Mouse (Mus musculus): ENCODE data around the gene Pmfbp1. TPM values are rescaled to one million over a fixed set of nuclear protein-coding genes. Genes with fewer than 3 reads are reported as not detected.
A peak's percentile ranks its signal among the peaks of the same experiment; 100 is the strongest.

Pmfbp1 gene
- polyA plus RNA-seq, 1 experiment from 2014 or later, result not detected

- WGBS, result 87% methylated on average over 2 of the region's 2 CpGs
- Histone ChIP-seq H3K27ac (ENCODE audit: low read depth, low read length) (no peak overlapping the region), H3K4me1 (replicated peaks; ENCODE audit: control insufficient read depth, insufficient read depth, low read length) (peaks cover 6% of the 10 kb centered on the region; the same call in 1 of the 2 replicates), H3K4me3 (ENCODE audit: low read depth, low read length) (no peak overlapping the region), H3K4me2 (replicated peaks; ENCODE audit: low read depth) (no peak overlapping the region), H3K9me3 (ENCODE audit: control insufficient read depth) (no peaks in the 10 kb centered on the region), H3K9ac (ENCODE audit: low read depth, low read length) (no peak overlapping the region), H3K27me3 (replicated peaks; ENCODE audit: control insufficient read depth, insufficient read depth, low read length) (no peaks in the 10 kb centered on the region), H3K36me3 (ENCODE audit: control insufficient read depth, insufficient read depth) (peaks cover 41% of the 10 kb centered on the region)
- TF ChIP-seq CTCF (IDR thresholded peaks at IDR 0.05; ENCODE audit: low read depth), result no peak
- ATAC-seq, result no peak
Measured at GRCm38 (mm10) chr8:109563881-109564280, 70.1 kb downstream of the Pmfbp1 start.

GRCm38 (mm10) chr8:109564766-109565165 is 70.9 kb downstream of the Pmfbp1 start:
- 3% methylated on average over 10 of the region's 10 CpGs for WGBS
- ATAC-seq, result no peak
- Histone ChIP-seq H3K4me1 (replicated peaks; ENCODE audit: control insufficient read depth, insufficient read depth, low read length) (peaks cover 6% of the 10 kb centered on the region; the same call in 1 of the 2 replicates), H3K9ac (ENCODE audit: low read depth, low read length) (peak overlapping the region; percentile 95), H3K36me3 (ENCODE audit: control insufficient read depth, insufficient read depth) (peaks cover 39% of the 10 kb centered on the region), H3K27ac (ENCODE audit: low read depth, low read length) (peak overlapping the region; percentile 95), H3K4me3 (ENCODE audit: low read depth, low read length) (peak overlapping the region; percentile 78), H3K27me3 (replicated peaks; ENCODE audit: control insufficient read depth, insufficient read depth, low read length) (no peaks in the 10 kb centered on the region), H3K9me3 (ENCODE audit: control insufficient read depth) (no peaks in the 10 kb centered on the region), H3K4me2 (replicated peaks; ENCODE audit: low read depth) (peak overlapping the region; percentile 76)
- no peak for TF ChIP-seq CTCF (IDR thresholded peaks at IDR 0.05; ENCODE audit: low read depth)

GRCm38 (mm10) chr8:109565498-109566333 is 71.9 kb downstream of the Pmfbp1 start, which contains the start of the genes Dhx38 and Txnl4b:
Dhx38 (minus strand) TSS chr8:109565861.
Txnl4b (plus strand) TSS chr8:109565892.
- peaks cover 29% of the 10 kb centered on the region for H3K36me3 ChIP-seq (ENCODE audit: control insufficient read depth, insufficient read depth)
- H3K4me1 ChIP-seq (replicated peaks; ENCODE audit: control insufficient read depth, insufficient read depth, low read length), result peaks cover 6% of the 10 kb centered on the region; the same call in 1 of the 2 replicates
- peak within 1 kb of the TSS; percentile 76 for H3K4me2 ChIP-seq (replicated peaks; ENCODE audit: low read depth)
- peak; percentile 100 for ATAC-seq
- under 1% methylated on average over 52 of the region's 52 CpGs for WGBS
- no peaks in the 10 kb centered on the region for H3K27me3 ChIP-seq (replicated peaks; ENCODE audit: control insufficient read depth, insufficient read depth, low read length)
- no peak for TF ChIP-seq CTCF (IDR thresholded peaks at IDR 0.05; ENCODE audit: low read depth)
- H3K9ac ChIP-seq (ENCODE audit: low read depth, low read length), result peak within 1 kb of the TSS; percentile 95
- no peaks in the 10 kb centered on the region for H3K9me3 ChIP-seq (ENCODE audit: control insufficient read depth)
- peak within 1 kb of the TSS; percentile 95 for H3K27ac ChIP-seq (ENCODE audit: low read depth, low read length)
- H3K4me3 ChIP-seq (ENCODE audit: low read depth, low read length), result peak within 1 kb of the TSS; percentile 78

- Histone ChIP-seq H3K4me1 (replicated peaks; ENCODE audit: control insufficient read depth, insufficient read depth, low read length) (peaks cover 6% of the 10 kb centered on the region; the same call in 1 of the 2 replicates), H3K27ac (ENCODE audit: low read depth, low read length) (no peak overlapping the region), H3K4me2 (replicated peaks; ENCODE audit: low read depth) (no peak overlapping the region), H3K9me3 (ENCODE audit: control insufficient read depth) (no peaks in the 10 kb centered on the region), H3K9ac (ENCODE audit: low read depth, low read length) (no peak overlapping the region), H3K27me3 (replicated peaks; ENCODE audit: control insufficient read depth, insufficient read depth, low read length) (no peaks in the 10 kb centered on the region), H3K36me3 (ENCODE audit: control insufficient read depth, insufficient read depth) (peaks cover 16% of the 10 kb centered on the region; the same call in 1 of the 2 replicates), H3K4me3 (ENCODE audit: low read depth, low read length) (no peak overlapping the region)
- TF ChIP-seq CTCF (IDR thresholded peaks at IDR 0.05; ENCODE audit: low read depth), result no peak
- no peak for ATAC-seq
- WGBS, result 87% methylated on average over 12 of the region's 12 CpGs
Measured at GRCm38 (mm10) chr8:109571139-109571538, 77.3 kb downstream of the Pmfbp1 start.

GRCm38 (mm10) chr8:109576311-109576710 is 82.5 kb downstream of the Pmfbp1 start:
- no peak overlapping the region for H3K4me3 ChIP-seq (ENCODE audit: low read depth, low read length)
- H3K27ac ChIP-seq (ENCODE audit: low read depth, low read length), result no peak overlapping the region
- H3K27me3 ChIP-seq (replicated peaks; ENCODE audit: control insufficient read depth, insufficient read depth, low read length), result no peaks in the 10 kb centered on the region
- no peaks in the 10 kb centered on the region for H3K9me3 ChIP-seq (ENCODE audit: control insufficient read depth)
- ATAC-seq, result no peak
- no peaks in the 10 kb centered on the region for H3K4me1 ChIP-seq (replicated peaks; ENCODE audit: control insufficient read depth, insufficient read depth, low read length)
- 75% methylated on average over 4 of the region's 4 CpGs for whole genome bisulfite sequencing
- TF ChIP-seq CTCF (IDR thresholded peaks at IDR 0.05; ENCODE audit: low read depth), result no peak
- H3K9ac ChIP-seq (ENCODE audit: low read depth, low read length), result no peak overlapping the region
- no peak overlapping the region for H3K4me2 ChIP-seq (replicated peaks; ENCODE audit: low read depth)
- H3K36me3 ChIP-seq (ENCODE audit: control insufficient read depth, insufficient read depth), result peaks cover 8% of the 10 kb centered on the region; the same call in 1 of the 2 replicates

- no peaks in the 10 kb centered on the region for H3K36me3 ChIP-seq (ENCODE audit: control insufficient read depth, insufficient read depth)
- no peaks in the 10 kb centered on the region for H3K4me1 ChIP-seq (replicated peaks; ENCODE audit: control insufficient read depth, insufficient read depth, low read length)
- no peak for ATAC-seq
- H3K27ac ChIP-seq (ENCODE audit: low read depth, low read length), result no peak within 1 kb of the TSS
- no peaks in the 10 kb centered on the region for H3K9me3 ChIP-seq (ENCODE audit: control insufficient read depth)
- no peak within 1 kb of the TSS for H3K4me2 ChIP-seq (replicated peaks; ENCODE audit: low read depth)
- TF ChIP-seq CTCF (IDR thresholded peaks at IDR 0.05; ENCODE audit: low read depth), result no peak
- H3K4me3 ChIP-seq (ENCODE audit: low read depth, low read length), result no peak within 1 kb of the TSS
- no peaks in the 10 kb centered on the region for H3K27me3 ChIP-seq (replicated peaks; ENCODE audit: control insufficient read depth, insufficient read depth, low read length)
- WGBS, result 57% methylated on average over 8 of the region's 8 CpGs
- no peak within 1 kb of the TSS for H3K9ac ChIP-seq (ENCODE audit: low read depth, low read length)
Measured at GRCm38 (mm10) chr8:109578900-109579301, 85.1 kb downstream of the Pmfbp1 start, which contains the start of gene Hp. Hp (minus strand) TSS chr8:109579172.
